8 mouse cellular contexts compared by ENCODE assay signal in the genomic region with DNA sequence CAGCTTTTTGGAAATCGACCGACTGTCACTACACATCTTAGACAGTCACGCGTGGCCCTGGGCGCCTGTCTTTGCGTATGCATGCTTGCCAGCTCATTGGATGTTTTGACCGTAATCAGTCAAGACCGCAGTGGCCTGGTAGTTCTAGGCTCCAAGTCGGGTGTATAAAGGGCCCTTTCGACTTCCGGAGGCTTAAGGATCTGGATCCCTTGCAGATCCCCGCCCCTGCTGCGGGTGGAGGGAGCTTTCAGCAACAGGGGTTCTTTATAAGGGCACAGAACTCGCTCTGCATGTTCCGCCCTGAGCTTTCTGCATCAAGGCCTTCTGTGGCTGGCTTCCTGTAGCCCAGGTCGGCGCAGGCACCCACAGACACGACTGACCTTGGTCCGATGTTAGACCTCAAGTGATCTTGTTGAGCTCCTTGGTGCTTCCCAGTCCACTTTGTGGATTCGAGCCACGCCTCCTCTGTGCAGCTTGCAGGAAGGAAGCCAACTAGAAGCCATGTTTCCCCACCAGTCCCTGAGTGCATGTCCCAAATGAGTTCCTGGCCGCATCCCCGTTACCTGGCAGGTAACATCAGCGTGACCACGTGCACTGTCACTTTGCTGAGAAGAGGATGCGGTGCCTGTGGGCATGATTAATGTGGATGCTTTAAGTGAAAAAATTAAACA. TPM values are rescaled to one million over a fixed set of nuclear protein-coding genes. Genes with fewer than 3 reads are reported as not detected.
DNase-seq lines count a peak whose midpoint lies in the region; ATAC-seq lines count a peak whose summit lies in the region.

Gene Bzw2 (minus strand): TSS at position 443 of the 671 bp plus-strand sequence.

- H3K27me3 ChIP-seq in intestine, embryonic 15.5 days (replicated peaks): no peaks in the 10 kb centered on the region

- H3K9me3 ChIP-seq in intestine, embryonic 15.5 days: no peaks in the 10 kb centered on the region

- DNase-seq in adrenal gland, adult 8-10 months: peak; percentile 62
- DNase-seq in embryo, embryonic 11.5 days (ENCODE audit: low read depth, low spot score): peak; percentile 46
- DNase-seq in gastrocnemius, postnatal 36 days: peak; percentile 60 to 73
- DNase-seq in left cerebral cortex, postnatal 25 days (ENCODE audit: low spot score in 2 of 2): peak; percentile 65 to 67
- DNase-seq in mesoderm, embryonic 11.5 days (ENCODE audit: low read depth, low spot score): peak; percentile 55
- peak; percentile 30 to 41 for DNase-seq in right cerebral cortex, postnatal 36 days (ENCODE audit: low spot score in 2 of 2)
- DNase-seq in yolk sac, embryonic 10.5 days (ENCODE audit: low spot score): peak; percentile 83

- H3K4me2 ChIP-seq in intestine, embryonic 15.5 days (replicated peaks): peak within 1 kb of the TSS; percentile 83

- 1% methylated on average over 26 of the region's 26 CpGs for WGBS in intestine, embryonic 15.5 days

- H3K27ac ChIP-seq in intestine, embryonic 15.5 days: peak within 1 kb of the TSS; percentile 96

- peak within 1 kb of the TSS; percentile 73 for H3K9ac ChIP-seq in intestine, embryonic 15.5 days

- peak within 1 kb of the TSS; percentile 93 for H3K4me3 ChIP-seq in intestine, embryonic 15.5 days (replicated peaks)

- intact Hi-C loops in gastrocnemius, postnatal 36 days (cut with DNase I): no loop called here
- intact Hi-C loops in left cerebral cortex, postnatal 25 days (cut with DNase I): loop anchor here (2.0 to 5.0 kb wide), 3 partner anchors 45 to 260 kb away; no protein-coding TSS in a partner anchor

- ATAC-seq in intestine, embryonic 15.5 days: peak; percentile 64

- peaks cover 11% of the 10 kb centered on the region; the same call in 1 of the 2 replicates for H3K4me1 ChIP-seq in intestine, embryonic 15.5 days (replicated peaks)

- H3K36me3 ChIP-seq in intestine, embryonic 15.5 days: no peaks in the 10 kb centered on the region

RNA-seq across cellular contexts. Expression of gene Bzw2, which starts in this region (rescaled TPM):
- 10 to 100 TPM; 16.5 to 19.8 (median 18.2) TPM for total RNA-seq in adrenal gland, adult 8-10 months (2022)
- 100 to 1,000 TPM in 1 of 2 experiments, 10 to 100 TPM in 1; 98.9 to 109 TPM for total RNA-seq in gastrocnemius, postnatal 36 days (2021)
- polyA plus RNA-seq in intestine, embryonic 15.5 days (2015; fragmentation: Nextera tagmentation; extraction: Ambion mirVana): 185 and 204 TPM in 2 replicates
- total RNA-seq in left cerebral cortex, postnatal 25 days (2021): 10 to 100 TPM; 51.7 to 52.4 TPM

Comparison
In these comparisons a context has a peak if more than half of its experiments do, and no peak if none do; other contexts are left out.
1. Peak in every context shown above with its lines: DNase-seq, ATAC-seq, H3K4me3 ChIP-seq and H3K27ac ChIP-seq.